Mouse (Mus musculus) ES-E14 (cell line): ENCODE results near the gene Lama2. TPM values are rescaled to one million over a fixed set of nuclear protein-coding genes. Genes with fewer than 3 reads are reported as not detected.

Experiments used
- DNase-seq: peaks from one replicate; pipeline ENCODE4 v3.0.0-alpha.2; 2013; ENCODE audit warnings: low read depth, low spot score
- H3K27ac ChIP-seq: 2 replicates; pipeline ENCODE4 v1.5.1; 2012; ENCODE audit warnings: low read depth, mild to moderate bottlenecking, low read length, moderate library complexity, mixed read lengths; ENCODE audit not compliant: poor library complexity, insufficient read depth, severe bottlenecking
- H3K36me3 ChIP-seq: 2 replicates; pipeline ENCODE4 v1.6.1; 2012; ENCODE audit warnings: mild to moderate bottlenecking, low read length, moderate library complexity, mixed read lengths; ENCODE audit not compliant: control insufficient read depth, poor library complexity, insufficient read depth, severe bottlenecking
- H3K4me1 ChIP-seq, 2 experiments: fragments of 150-350 bp in 1 of 2; sonication (generic) in 1 of 2; 2 replicates each; pipeline ENCODE4 v1.6.1; 2012; ENCODE audit warnings: low read length in 2 of 2, mild to moderate bottlenecking in 1 of 2, mixed read lengths in 1 of 2; ENCODE audit not compliant: control insufficient read depth in 2 of 2, insufficient read depth in 2 of 2, poor library complexity in 1 of 2
- H3K4me3 ChIP-seq, 2 experiments: fragments of 150-350 bp in 1 of 2; sonication (generic) in 1 of 2; 2 replicates each; pipeline ENCODE4 v1.5.1; 2012; ENCODE audit warnings: low read length in 2 of 2, low read depth in 1 of 2, mild to moderate bottlenecking in 1 of 2, mixed read lengths in 1 of 2; ENCODE audit not compliant: insufficient read depth in 1 of 2, poor library complexity in 1 of 2, severe bottlenecking in 1 of 2
- H3K9ac ChIP-seq: 2 replicates; pipeline ENCODE4 v1.6.1; 2012; ENCODE audit warnings: low read depth, mild to moderate bottlenecking, low read length, mixed read lengths; ENCODE audit not compliant: poor library complexity, insufficient read depth, severe bottlenecking
- H3K9me3 ChIP-seq: fragments of 150-350 bp; sonication (generic); 2 replicates; pipeline ENCODE4 v1.6.1; 2012; ENCODE audit warnings: low read depth, mild to moderate bottlenecking, low read length; ENCODE audit not compliant: control insufficient read depth, insufficient read depth
- CHD2 ChIP-seq: IDR thresholded peaks from 2 replicates; pipeline ENCODE4 v1.6.1; 2014; ENCODE audit warnings: mild to moderate bottlenecking, low read depth, low read length, inconsistent platforms
- HCFC1 ChIP-seq: IDR thresholded peaks from 2 replicates; pipeline ENCODE4 v1.6.1; 2012; ENCODE audit warnings: low read length, inconsistent platforms, borderline replicate concordance; ENCODE audit not compliant: insufficient read depth
- MAFK ChIP-seq: IDR thresholded peaks from 2 replicates; pipeline ENCODE4 v1.6.1; 2014; ENCODE audit warnings: mild to moderate bottlenecking, low read depth, low read length, inconsistent platforms; ENCODE audit not compliant: insufficient read depth
- ZC3H11A ChIP-seq: IDR thresholded peaks from 2 replicates; pipeline ENCODE4 v1.6.1; 2012; ENCODE audit warnings: low read depth, mild to moderate bottlenecking, inconsistent platforms, low read length, borderline replicate concordance
- ZNF384 ChIP-seq: IDR thresholded peaks from 2 replicates; pipeline ENCODE4 v1.6.1; 2012; ENCODE audit warnings: low read depth, low read length, inconsistent platforms
- in situ Hi-C, 2 experiments: fragments of 600-800 bp; cut with MboI; formaldehyde crosslinking; loops; one replicate each; pipeline ENCODE4 v1.15.1; 2025; ENCODE audit warnings: low sequenced_read_pairs in 2 of 2, inconsistent platforms in 1 of 2; ENCODE audit not compliant: unreplicated experiment in 2 of 2
- total RNA-seq: library from RNA; depleted of rRNA; stranded (reverse); fragments of 300-350 nt; gene quantifications from 2 replicates; pipeline ENCODE4 v1.2.3, GENCODE M21; 2012

The Lama2 gene
- total RNA-seq, 1 experiment = 0.09 TPM

GRCm38 (mm10) chr10:27267432-27267831 is 352.1 kb downstream of the Lama2 start:
- Histone ChIP-seq H3K4me1 (no peaks in the 10 kb centered on the region), H3K9ac (no peak overlapping the region), H3K9me3 (no peaks in the 10 kb centered on the region), H3K4me3 (no peak overlapping the region), H3K27ac (no peak overlapping the region), H3K36me3 (no peaks in the 10 kb centered on the region)
- TF ChIP-seq MAFK (no peak), CHD2 (no peak), ZC3H11A (no peak), ZNF384 (no peak), HCFC1 (no peak)
- DNase-seq = no peak
- in situ Hi-C loops = no loop called here

- Histone ChIP-seq H3K9me3 (no peaks in the 10 kb centered on the region), H3K9ac (no peak overlapping the region), H3K27ac (no peak overlapping the region), H3K4me3 (no peak overlapping the region), H3K36me3 (no peaks in the 10 kb centered on the region), H3K4me1 (no peaks in the 10 kb centered on the region)
- TF ChIP-seq MAFK (no peak), HCFC1 (no peak), CHD2 (no peak), ZNF384 (no peak)
- in situ Hi-C loops = no loop called here
- DNase-seq = no peak
Observed at GRCm38 (mm10) chr10:27265812-27266211, 353.7 kb downstream of the Lama2 start.

GRCm38 (mm10) chr10:27264713-27265112 is 354.8 kb downstream of the Lama2 start:
- no peak overlapping the region for H3K27ac ChIP-seq
- no peak overlapping the region for H3K9ac ChIP-seq
- TF ChIP-seq HCFC1 (no peak), ZNF384 (no peak), ZC3H11A (no peak), CHD2 (no peak), MAFK (no peak)
- H3K4me1 ChIP-seq = no peaks in the 10 kb centered on the region
- DNase-seq = no peak
- H3K9me3 ChIP-seq = no peaks in the 10 kb centered on the region
- no peak overlapping the region for H3K4me3 ChIP-seq
- in situ Hi-C loops = no loop called here
- H3K36me3 ChIP-seq = no peaks in the 10 kb centered on the region

GRCm38 (mm10) chr10:27249741-27250140 is 369.8 kb downstream of the Lama2 start:
- in situ Hi-C loops = no loop called here

GRCm38 (mm10) chr10:27234755-27235154 is 384.8 kb downstream of the Lama2 start:
- Histone ChIP-seq H3K9ac (no peak overlapping the region), H3K27ac (no peak overlapping the region), H3K36me3 (no peaks in the 10 kb centered on the region), H3K9me3 (no peaks in the 10 kb centered on the region), H3K4me1 (no peaks in the 10 kb centered on the region), H3K4me3 (no peak overlapping the region)
- DNase-seq = no peak
- no peak for TF ChIP-seq ZC3H11A
- no peak for TF ChIP-seq HCFC1
- TF ChIP-seq ZNF384 = no peak
- no peak for TF ChIP-seq CHD2
- no peak for TF ChIP-seq MAFK
- in situ Hi-C loops = no loop called here

More at GRCm38 (mm10) chr10:27249741-27250140, 369.8 kb downstream of the Lama2 start:
- H3K4me1 ChIP-seq = no peaks in the 10 kb centered on the region
- H3K9me3 ChIP-seq = no peaks in the 10 kb centered on the region
- TF ChIP-seq ZC3H11A = no peak
- no peak for TF ChIP-seq MAFK
- no peak for TF ChIP-seq HCFC1
- no peak for TF ChIP-seq ZNF384
- TF ChIP-seq CHD2 = no peak
- no peaks in the 10 kb centered on the region for H3K36me3 ChIP-seq
- DNase-seq = no peak
- H3K27ac ChIP-seq = no peak overlapping the region
- H3K4me3 ChIP-seq = no peak overlapping the region
- H3K9ac ChIP-seq = no peak overlapping the region
